Mouse (Mus musculus) right cerebral cortex, postnatal 4 days (tissue): Measurements from ENCODE around the gene Map2k1.

Experiments used
- DNase-seq: peaks from one replicate; pipeline ENCODE4 v3.0.0-alpha.2; 2022

The Map2k1 gene

DNA sequence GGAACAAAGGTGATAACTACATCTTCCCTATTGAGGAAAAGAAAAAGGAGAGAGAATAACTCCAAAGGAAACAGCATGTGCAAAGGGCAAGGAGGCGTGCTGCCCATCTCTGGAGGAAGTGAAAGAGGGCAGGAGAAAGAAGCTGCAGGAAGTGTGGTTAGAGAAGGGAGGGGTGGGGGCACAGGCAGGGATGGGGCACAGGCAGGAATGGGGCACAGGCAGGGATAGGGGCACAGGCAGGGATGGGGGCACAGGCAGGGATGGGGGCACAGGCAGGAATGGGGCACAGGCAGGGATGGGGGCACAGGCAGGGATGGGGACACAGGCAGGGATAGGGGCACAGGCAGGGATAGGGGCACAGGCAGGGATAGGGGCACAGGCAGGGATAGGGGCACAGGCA is 4.1 kb downstream of the Map2k1 start:
- no peak for DNase-seq

DNA sequence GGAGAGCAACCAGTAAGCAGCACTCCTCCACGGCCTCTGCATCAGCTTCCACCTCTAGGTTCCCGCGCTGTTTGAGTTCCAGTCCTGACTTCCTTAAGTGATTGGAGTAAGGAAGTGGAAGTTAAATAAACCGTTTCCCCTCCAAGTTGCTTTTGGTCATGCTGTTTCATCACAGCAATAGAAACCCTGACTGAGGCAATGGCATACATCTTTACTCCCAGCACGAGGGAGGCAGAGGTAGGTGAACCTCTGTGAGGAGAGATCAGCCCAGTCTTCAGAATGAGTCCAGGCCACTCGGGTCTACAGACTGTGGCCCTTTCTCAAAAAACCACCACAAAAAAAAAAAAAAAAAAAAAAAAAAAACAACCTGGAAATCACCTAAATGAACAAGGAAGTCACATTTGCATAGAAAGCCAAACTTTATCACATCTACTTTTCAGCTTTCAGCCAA is 11.0 kb downstream of the Map2k1 start:
- DNase-seq = no peak

GRCm38 (mm10) chr9:64240681-64241080 is 12.8 kb downstream of the Map2k1 start:
- no peak for DNase-seq

- DNase-seq = no peak
Observed at GRCm38 (mm10) chr9:64240116-64240515, 13.3 kb downstream of the Map2k1 start.

- no peak for DNase-seq
Observed at GRCm38 (mm10) chr9:64236056-64236455, 17.4 kb downstream of the Map2k1 start.

DNA sequence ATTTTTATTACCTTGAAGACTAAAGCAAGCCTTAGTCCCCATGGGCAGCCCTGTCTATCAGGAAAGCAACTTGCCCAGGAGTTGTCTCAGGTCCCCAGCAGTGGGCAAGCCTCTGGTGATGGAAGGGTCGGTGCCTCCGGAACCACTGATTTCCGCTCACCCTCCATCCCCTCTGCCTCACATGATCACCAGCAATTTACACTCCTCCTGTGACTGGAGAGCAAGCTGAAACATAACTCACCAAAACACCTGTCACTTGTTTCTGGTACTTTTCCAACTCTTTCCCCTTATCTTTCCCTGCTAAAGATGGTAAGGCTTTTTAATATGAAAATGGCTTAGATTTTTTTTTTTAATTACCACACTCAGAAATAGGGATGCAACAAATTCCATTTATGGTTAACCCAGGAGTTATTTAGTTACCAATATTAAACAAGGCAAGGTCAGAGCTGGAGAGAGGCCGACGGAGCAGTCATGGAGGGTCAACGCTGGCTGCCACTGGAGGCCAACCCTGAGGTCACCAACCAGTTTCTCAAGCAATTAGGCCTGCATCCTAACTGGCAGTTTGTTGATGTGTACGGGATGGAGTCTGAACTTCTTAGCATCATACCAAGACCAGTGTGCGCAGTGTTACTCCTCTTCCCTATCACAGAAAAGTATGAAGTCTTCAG is 18.5 kb downstream of the Map2k1 start, which contains the start of gene Uchl4:
TSS of gene Uchl4 (plus strand) at position 434 of the 668 bp plus-strand sequence.
- no peak for DNase-seq

- DNase-seq = no peak
Observed at GRCm38 (mm10) chr9:64233656-64234055, 19.8 kb downstream of the Map2k1 start.

GRCm38 (mm10) chr9:64232257-64232957 is 21.0 kb downstream of the Map2k1 start:
- no peak for DNase-seq

GRCm38 (mm10) chr9:64231674-64232073 is 21.8 kb downstream of the Map2k1 start:
- no peak for DNase-seq

GRCm38 (mm10) chr9:64231171-64231570 is 22.3 kb downstream of the Map2k1 start:
- no peak for DNase-seq

GRCm38 (mm10) chr9:64228972-64229371 is 24.5 kb downstream of the Map2k1 start:
- DNase-seq = no peak

DNA sequence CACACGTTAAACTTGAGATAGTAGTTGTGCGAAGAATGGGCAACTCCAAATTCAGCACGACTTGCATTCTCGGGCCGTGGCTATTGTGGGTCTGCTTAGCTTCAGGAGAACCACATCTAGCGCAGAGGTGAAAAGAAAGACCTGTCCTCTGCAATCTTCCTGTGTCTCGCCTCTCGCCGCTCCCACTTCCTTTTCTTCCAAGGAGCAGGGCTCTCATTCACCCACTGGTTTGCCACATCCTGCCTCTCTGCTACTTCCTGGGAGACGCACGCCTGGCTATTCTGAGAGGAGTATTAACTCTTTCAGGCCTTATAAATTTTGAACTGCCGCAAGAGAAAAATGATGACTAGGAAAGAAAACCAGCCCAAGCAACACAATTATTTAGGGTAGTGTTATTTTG is 25.7 kb downstream of the Map2k1 start:
- no peak for DNase-seq

DNA sequence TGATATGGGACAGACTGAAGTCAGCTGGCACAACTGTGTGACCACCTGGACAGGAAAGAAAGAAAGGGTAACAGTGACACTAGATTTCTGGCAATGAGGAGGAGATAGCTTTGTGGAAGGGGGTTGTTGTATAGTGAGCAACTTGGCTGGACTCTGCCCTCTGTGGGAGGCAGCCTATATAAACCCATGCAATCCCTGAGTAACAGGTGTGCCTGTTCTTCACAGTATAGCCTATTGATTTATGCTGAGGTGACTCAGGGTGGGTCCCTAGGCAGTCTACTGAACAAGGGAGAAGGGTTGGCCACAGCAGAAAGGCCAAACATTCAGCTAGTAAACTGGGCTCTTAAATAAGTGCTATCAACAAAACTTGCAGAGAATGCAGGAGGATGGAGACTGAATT is 27.6 kb downstream of the Map2k1 start:
- DNase-seq = no peak

- no peak for DNase-seq
Observed at GRCm38 (mm10) chr9:64222098-64222497, 31.3 kb downstream of the Map2k1 start.

GRCm38 (mm10) chr9:64221480-64221879 is 32.0 kb downstream of the Map2k1 start:
- DNase-seq = no peak

DNA sequence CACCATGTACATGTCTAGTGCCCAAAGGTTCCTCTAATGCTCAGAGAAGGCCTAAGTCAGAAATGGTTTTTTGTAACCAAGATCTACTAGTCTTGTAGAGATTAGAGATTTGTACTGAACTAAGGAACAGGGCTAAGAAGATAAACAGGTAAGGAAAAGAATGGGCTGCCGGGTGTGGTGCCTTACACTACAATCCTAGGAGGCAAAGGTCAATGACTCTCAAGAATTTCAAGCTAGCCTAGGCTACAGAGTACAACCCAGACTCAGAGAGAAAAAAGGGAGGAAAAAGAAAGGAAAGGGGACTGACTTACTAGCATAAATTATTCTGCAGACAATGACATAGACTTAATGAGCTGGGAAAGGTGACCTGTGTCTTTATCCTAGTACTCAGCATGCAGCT is 32.8 kb downstream of the Map2k1 start:
- no peak for DNase-seq

DNA sequence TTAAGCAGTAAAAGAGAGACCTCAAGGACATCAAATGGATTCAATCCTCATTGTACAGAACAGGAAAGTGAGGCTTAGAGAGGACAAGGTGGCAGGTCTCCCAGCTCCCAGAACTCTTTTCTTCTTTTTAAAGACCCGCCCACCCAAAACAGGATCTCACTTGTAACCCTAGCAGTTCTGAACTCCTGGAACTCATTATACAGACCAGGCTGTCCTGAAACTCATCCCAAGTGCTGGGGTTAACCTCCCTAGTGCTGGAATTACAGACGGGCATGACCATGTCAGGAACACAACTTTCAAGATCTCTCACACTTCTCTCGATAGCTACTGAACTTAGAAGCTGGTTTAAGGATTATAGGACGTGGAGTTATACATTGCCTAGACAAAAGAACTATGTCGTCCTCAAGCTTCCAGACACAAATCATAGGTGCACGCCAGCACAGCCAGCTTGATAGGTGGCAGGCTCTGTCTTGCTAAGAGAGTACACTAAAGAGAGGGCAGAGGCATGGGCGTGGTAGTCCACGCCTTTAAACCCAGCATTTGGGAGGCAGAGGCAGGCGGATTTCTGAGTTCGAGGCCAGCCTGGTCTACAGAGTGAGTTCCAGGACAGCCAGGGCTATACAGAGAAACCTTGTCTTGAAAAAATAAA is 33.5 kb downstream of the Map2k1 start:
- DNase-seq = no peak

DNA sequence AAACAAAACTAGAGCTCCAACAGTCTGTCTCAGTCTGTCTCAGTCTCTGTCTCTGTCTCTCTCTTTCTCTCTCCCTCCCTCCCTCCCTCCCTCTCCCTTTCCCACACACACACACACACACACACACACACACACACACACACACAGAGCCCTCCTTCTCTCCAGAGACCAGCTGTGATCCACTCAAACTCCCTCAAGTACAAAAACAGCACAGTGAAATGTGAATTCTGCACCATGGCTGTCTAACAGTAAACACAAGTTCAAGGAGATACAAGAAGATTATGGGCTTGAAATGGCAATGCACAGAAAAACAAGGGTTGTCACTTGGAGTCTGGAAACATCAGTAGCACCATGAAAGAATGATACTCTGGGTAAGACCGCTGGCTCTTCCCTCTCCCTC is 34.1 kb downstream of the Map2k1 start:
- DNase-seq = no peak

- DNase-seq = no peak
Observed at GRCm38 (mm10) chr9:64217887-64218286, 35.5 kb downstream of the Map2k1 start.

DNA sequence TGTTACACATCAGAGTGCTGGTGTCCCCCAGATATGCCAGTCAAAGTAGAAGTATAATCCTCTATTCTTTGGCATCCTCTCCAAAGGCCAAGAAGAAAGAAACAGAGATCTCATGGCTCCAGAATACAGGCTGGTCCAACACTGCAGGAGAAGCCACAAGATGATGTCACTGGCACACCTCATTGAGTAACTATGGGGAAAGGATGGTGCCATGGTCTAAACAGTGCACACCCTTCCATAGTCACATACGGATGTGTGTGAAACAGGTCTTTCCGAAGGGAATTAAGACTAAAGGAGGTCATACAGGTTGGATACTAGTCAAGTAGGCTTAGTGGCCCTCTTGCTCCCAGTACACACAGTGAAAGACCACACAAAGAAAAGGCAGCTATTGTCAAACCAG is 36.8 kb downstream of the Map2k1 start:
- DNase-seq = no peak

DNA sequence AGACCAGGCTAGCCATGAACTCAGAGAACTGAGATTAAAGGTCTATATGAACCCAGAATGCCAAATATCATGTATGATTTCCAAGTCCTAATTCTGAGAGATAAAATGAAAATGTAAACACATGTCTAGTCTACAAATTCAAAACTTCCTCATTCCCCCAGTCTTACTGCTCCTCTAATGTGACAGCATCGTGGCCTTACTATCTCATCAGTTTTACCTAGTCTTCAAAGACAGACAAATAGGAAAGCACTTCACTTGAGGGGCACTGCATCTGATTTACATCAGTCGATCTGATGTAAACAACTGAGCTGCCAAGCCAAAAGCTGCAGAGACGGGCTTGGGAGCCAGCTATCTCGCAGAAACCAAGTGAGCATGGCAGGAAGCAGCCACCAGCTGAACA is 37.3 kb downstream of the Map2k1 start:
- no peak for DNase-seq

- DNase-seq = no peak
Observed at GRCm38 (mm10) chr9:64214452-64214851, 39.0 kb downstream of the Map2k1 start.

DNA sequence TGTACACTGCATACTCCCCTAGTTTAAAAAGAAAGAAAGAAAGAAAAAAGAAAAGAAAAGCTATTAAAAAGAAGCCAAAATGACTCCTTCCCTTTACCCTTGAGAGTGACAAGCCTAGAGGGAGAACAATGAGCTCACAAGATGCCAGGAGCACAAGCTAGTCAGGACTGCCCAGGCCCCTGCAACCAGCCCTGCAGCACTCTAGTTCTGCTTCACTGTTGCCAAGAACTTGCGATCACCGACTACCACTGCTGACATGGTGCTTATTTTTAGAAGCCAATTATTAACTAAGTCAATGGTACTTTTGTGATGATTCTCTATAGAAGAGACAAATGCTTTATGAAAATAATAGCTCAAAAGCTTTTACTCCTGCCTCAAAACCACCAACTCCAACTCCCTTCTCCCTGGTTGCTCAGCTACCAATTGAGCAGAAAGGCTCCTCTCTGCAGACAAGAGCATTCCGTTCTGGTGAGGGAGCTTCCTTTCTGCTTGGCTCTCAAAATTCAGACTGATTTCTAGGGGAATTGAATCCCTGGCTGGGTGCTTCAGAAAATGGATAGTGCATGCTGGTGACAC is 45.8 kb downstream of the Map2k1 start:
- no peak for DNase-seq

DNA sequence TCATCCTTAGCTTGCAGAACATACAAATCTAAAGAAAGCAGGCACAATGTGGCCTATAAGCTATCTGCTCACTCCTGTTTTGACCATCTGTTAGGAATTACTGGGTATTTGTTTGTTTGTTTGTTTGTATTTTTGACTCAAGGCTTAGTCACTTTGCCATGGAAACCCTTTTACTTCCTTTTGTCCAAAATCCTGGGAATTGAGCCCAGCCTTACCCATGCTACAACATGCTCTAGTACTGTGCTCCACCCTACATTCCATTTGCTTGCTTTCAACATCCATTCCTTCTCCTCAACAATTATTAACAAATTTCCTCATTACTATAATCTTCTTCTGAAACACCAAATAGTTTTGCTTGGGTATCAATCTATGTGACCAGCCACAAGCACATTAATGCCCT is 50.6 kb downstream of the Map2k1 start:
- no peak for DNase-seq
